Mouse (Mus musculus) embryo, embryonic 11 days (tissue): ENCODE results near the gene Trim7.
"Not testable (repeated sequence)": the region's sequence is repeated elsewhere in the genome, so short reads cannot be mapped to it uniquely, and the experiment has no call there.

ENCODE experiments used
- DNase-seq: peaks from one replicate; pipeline ENCODE4 v3.0.0-alpha.2; 2015

Trim7 gene

DNA sequence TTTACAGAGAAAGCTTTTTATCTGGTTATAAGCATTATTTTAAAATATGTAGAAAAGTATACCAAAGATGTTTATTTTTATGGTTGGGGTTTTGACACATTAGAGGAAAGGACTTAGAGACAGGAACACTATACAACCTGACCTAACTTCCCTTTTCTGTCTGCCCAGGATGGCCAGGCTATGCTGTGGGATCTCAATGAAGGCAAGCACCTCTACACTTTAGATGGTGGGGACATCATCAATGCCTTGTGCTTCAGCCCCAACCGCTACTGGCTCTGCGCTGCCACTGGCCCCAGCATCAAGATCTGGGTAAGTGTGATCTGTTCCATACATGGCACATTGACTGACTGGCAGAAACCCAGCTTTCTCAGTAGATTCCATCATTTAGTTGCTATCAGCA lies 22.0 kb upstream of the Trim7 start:
- no peak for DNase-seq

DNA sequence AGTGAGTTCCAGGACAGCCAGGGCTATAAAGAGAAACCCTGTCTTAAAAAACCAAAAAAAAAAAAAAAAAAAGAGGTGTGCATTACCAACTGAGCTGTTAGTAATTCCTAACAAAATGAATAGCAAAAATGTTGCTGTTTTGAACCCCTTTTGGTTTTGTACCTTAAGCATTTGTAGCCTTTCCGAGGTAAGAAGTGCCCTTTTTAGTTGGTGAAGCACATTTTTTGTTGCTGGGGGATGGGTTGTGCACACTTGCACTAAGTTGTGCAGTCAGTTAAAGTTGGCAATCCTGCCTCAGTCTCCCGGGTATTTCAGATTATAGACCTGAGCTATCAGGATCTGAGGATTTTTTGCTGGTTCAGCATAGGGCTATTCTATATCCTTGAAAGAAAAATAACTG lies 21.0 kb upstream of the Trim7 start:
- no peak for DNase-seq

- DNase-seq = peak; percentile 36
These were observed 18.9 kb upstream of the Trim7 start for GRCm38 (mm10) chr11:48806856-48807562.

DNA sequence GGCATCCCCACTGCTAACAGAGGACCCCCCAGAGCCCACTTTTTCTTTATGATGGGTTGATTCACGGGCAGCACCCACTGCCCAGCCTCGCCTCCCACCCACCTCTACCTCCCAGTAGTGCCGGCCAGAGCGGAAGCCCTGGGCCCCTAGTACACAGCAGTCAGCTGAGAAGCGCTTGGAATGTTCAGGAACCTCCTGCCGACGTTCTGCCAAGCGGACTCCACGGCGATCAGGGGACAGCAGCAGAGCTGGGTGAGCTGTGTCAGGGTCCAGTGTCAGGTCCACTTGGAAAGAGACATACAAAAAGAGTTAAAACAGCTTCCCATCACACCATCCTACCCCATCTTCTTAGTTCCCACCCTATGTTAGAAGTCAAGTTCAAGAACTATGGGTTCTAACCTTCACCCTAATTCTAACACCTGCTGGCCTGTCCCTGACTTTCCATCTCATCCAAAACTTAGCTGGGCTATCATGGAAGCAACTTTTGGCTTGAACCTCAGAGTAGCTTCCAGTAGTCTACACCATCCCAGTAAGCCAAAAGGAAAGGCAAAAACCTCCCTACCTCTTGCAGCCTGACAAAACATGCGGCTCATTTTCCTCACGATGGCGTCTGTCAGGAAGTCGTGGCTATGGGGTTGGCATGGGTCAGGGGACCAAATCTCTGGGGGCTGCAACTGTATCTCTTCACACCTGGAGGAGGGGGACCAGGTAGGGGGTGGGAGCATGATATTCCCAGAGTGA lies 18.2 kb upstream of the Trim7 start:
- DNase-seq = no peak

DNA sequence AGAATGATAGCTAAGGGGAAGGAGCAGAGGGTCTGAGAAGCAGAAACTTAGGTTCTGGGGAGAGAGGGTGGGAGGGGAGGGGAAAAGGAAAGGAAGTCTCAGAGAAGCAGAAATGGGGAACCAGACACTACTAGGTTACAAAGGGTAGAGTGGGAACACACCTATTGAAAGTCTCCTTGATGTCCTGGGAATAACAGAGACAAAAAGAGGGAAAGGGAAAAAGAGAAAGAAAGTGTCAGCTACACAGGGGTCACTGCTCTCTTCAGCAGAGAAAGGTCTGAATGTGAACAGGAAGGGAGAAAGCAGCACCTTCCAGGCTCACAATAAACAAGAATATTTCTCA lies 17.7 kb upstream of the Trim7 start:
- DNase-seq = no peak

- DNase-seq = no peak
These were observed 17.1 kb upstream of the Trim7 start for GRCm38 (mm10) chr11:48808737-48809433.

- DNase-seq = no peak
These were observed 16.5 kb upstream of the Trim7 start for GRCm38 (mm10) chr11:48809434-48809830.

- DNase-seq = no peak
These were observed 15.8 kb upstream of the Trim7 start for GRCm38 (mm10) chr11:48810142-48810541.

DNA sequence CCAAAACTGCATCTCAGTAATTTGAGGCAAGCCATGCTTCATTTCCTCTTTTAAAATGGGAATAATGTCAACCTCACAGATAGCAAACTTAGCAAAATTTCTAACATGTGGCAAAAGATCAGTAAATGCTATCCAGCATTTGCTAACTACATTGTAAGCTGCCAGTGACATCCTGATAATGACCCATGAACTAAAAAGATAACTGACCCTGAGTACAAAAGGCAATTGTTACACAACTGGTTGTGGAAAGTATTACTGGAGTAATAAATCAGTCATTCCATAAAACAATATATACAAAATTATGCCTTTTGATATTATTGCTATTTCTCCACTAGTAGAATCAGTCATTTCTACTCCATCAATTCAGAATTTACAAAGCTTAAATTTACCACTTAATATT lies 12.2 kb upstream of the Trim7 start:
- no peak for DNase-seq

GRCm38 (mm10) chr11:48815851-48816250 lies 10.1 kb upstream of the Trim7 start:
- no peak for DNase-seq

GRCm38 (mm10) chr11:48816281-48816781 lies 9.6 kb upstream of the Trim7 start:
- peak; percentile 79 for DNase-seq

GRCm38 (mm10) chr11:48816800-48817665 lies 8.9 kb upstream of the Trim7 start, which contains the start of gene Trim41:
Gene Trim41, minus strand, starts transcription at chr11:48817353.
- peak; percentile 99 for DNase-seq

- no peak for DNase-seq
These were observed 8.1 kb upstream of the Trim7 start for GRCm38 (mm10) chr11:48817794-48818193.

DNA sequence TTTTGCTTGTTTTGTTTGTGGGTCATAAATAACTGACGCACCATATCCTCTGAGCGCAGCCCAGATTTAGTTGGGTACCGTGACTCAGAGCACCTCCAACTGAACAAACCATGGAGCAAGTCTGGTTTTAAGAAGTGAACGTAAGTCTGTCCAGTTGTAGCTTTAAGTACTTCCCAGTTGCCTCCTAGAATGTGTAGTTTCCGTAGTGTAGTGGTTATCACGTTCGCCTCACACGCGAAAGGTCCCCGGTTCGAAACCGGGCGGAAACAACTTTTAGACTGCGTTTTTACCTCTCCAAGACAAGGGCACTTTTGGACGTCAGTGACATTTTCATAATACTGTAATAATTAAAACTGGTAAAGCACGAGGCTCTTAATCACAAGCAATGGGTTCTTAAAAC lies 7.6 kb upstream of the Trim7 start:
- DNase-seq = peak; percentile 92

- DNase-seq = no peak
These were observed 6.2 kb upstream of the Trim7 start for GRCm38 (mm10) chr11:48819614-48820307.

DNA sequence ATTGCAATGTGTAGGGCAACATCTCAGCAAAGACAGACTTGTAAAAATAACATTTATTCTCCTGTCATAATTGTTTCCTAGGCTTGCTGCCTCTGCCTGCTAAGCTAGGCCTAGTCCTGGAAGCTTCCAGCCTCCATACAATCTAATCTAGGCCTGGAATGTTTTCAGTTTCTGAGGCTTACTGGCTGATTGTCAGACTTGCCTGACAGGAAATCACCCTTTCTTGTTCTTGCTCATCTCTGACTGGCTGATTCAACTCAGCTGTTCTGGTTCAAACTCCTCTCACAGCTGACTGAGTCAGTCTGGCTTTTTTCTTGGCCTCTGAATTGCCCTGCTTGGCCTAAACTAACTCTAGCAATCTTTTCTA lies 5.6 kb upstream of the Trim7 start:
- no peak for DNase-seq

GRCm38 (mm10) chr11:48821299-48821698 lies 4.6 kb upstream of the Trim7 start:
- DNase-seq = not testable (repeated sequence)

GRCm38 (mm10) chr11:48822768-48823512 lies 3.0 kb upstream of the Trim7 start:
- DNase-seq = no peak

GRCm38 (mm10) chr11:48823536-48823972 lies 2.4 kb upstream of the Trim7 start:
- peak; percentile 84 for DNase-seq

DNA sequence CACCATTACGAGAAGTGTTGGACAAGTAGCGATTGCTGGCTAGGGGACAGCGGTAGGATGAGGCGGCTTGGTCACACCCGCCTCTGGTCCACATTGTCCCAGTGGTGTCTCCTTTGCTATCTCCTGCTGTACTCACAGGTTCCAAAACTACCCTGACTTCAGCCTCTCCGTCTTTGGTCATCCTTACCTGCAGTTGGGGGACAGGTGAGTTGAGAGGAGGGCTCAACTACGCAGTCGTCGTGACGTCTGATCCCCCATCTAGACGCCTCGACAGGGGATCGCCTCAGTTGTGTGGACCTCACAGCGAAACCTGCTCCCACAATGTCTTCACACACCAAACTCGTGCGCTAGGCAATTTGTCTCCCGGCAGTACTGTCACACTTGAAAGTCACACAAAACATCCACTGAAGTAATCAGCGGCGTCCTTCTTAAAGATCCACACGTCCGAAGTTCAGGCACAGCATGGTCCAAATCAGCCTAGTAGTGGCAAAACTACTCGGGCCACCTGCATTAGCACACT lies 1.6 kb upstream of the Trim7 start:
- DNase-seq = no peak

DNA sequence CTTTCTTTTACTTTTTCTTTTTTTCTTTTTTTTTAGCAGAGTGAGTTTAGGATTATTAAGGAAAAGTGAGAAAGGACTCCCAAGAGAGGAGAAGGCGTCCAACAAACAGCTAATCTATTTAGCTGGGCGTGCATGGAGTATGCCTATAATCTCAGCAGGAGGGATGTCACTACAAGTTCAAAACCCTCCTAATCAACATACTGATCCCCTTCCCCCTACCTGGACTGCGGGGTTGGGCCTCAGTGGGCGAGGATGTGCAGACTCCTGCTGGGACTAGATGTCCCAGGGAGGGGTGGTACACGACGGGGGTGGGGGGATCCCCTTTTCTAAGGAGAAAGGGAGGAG lies 784 bp downstream of the Trim7 start:
- DNase-seq = peak; percentile 66
